Mouse (Mus musculus): ENCODE measurements around the gene Hist1h2ad. TPM values are rescaled to one million over a fixed set of nuclear protein-coding genes. Genes with fewer than 3 reads are reported as not detected.
"Not testable (repeated sequence)": the region's sequence is repeated elsewhere in the genome, so short reads cannot be mapped to it uniquely, and the experiment has no call there.

The Hist1h2ad gene
- polyA plus RNA-seq, 1 experiment from 2014 or later: 1.6 TPM

- H3K36me3 ChIP-seq; H3K4me1 ChIP-seq (replicated peaks); H3K27me3 ChIP-seq; H3K9me3 ChIP-seq (replicated peaks): not testable (repeated sequence)
- Histone ChIP-seq H3K4me2 (peak within 1 kb of the TSS; percentile 77), H3K9ac (peak within 1 kb of the TSS; percentile 53), H3K4me3 (peak within 1 kb of the TSS; percentile 58), H3K27ac (peak within 1 kb of the TSS; percentile 92)
- ATAC-seq (replicated peaks; ENCODE audit: insufficient number of reproducible peaks, insufficient read depth, low FRiP score, low read depth): peak; percentile 91
- under 1% methylated on average over 39 of the region's 42 CpGs for WGBS
Observed at GRCm38 (mm10) chr13:23542999-23543607, 31.1 kb upstream of the Hist1h2ad start, which contains the start of gene Hist1h2bh. Gene Hist1h2bh, minus strand, starts transcription at chr13:23543392.

GRCm38 (mm10) chr13:23543965-23544786 lies 30.0 kb upstream of the Hist1h2ad start, which contains the start of gene Hist1h3f:
Gene Hist1h3f, plus strand, starts transcription at chr13:23544052.
- H3K27ac ChIP-seq: peak within 1 kb of the TSS; percentile 92
- H3K27me3 ChIP-seq: no peaks in the 10 kb centered on the region
- H3K4me2 ChIP-seq: peak within 1 kb of the TSS; percentile 77
- H3K9me3 ChIP-seq (replicated peaks): no peaks in the 10 kb centered on the region
- H3K4me1 ChIP-seq (replicated peaks): peaks cover 5% of the 10 kb centered on the region; the same call in 1 of the 2 replicates
- no peaks in the 10 kb centered on the region for H3K36me3 ChIP-seq
- peak within 1 kb of the TSS; percentile 65 for H3K9ac ChIP-seq
- peak within 1 kb of the TSS; percentile 58 for H3K4me3 ChIP-seq
- 1% methylated on average over 27 of the region's 45 CpGs for WGBS
- peak; percentile 88 for ATAC-seq (replicated peaks; ENCODE audit: insufficient number of reproducible peaks, insufficient read depth, low FRiP score, low read depth)

GRCm38 (mm10) chr13:23544787-23545120 lies 29.4 kb upstream of the Hist1h2ad start:
- Histone ChIP-seq H3K27ac (peak overlapping the region; percentile 92), H3K9ac (0 out of 2 replicates have a peak overlapping the region, but pooled peaks have one; percentile 33), H3K4me3 (peak overlapping the region; percentile 58), H3K4me2 (peak overlapping the region; percentile 77)
- 0% methylated on average over 14 of the region's 14 CpGs for WGBS
- not testable (repeated sequence) for H3K27me3 ChIP-seq; H3K9me3 ChIP-seq (replicated peaks); H3K4me1 ChIP-seq (replicated peaks); H3K36me3 ChIP-seq
- peak; percentile 5; the same call in 1 of the 2 replicates for ATAC-seq (replicated peaks; ENCODE audit: insufficient number of reproducible peaks, insufficient read depth, low FRiP score, low read depth)

- Histone ChIP-seq H3K9ac (no peak overlapping the region), H3K4me2 (no peak overlapping the region), H3K9me3 (replicated peaks) (no peaks in the 10 kb centered on the region), H3K27me3 (no peaks in the 10 kb centered on the region), H3K36me3 (no peaks in the 10 kb centered on the region), H3K4me1 (replicated peaks) (peaks cover 13% of the 10 kb centered on the region), H3K27ac (no peak overlapping the region), H3K4me3 (no peak overlapping the region)
- WGBS: 61% methylated on average over 5 of the region's 5 CpGs
- ATAC-seq (replicated peaks; ENCODE audit: insufficient number of reproducible peaks, insufficient read depth, low FRiP score, low read depth): no peak
Observed at GRCm38 (mm10) chr13:23546694-23547093, 27.5 kb upstream of the Hist1h2ad start.

- WGBS: 6% methylated on average over 3 of the region's 3 CpGs
- no peak for ATAC-seq (replicated peaks; ENCODE audit: insufficient number of reproducible peaks, insufficient read depth, low FRiP score, low read depth)
Observed at GRCm38 (mm10) chr13:23550761-23551145, 23.4 kb upstream of the Hist1h2ad start.

GRCm38 (mm10) chr13:23551146-23551834 lies 22.9 kb upstream of the Hist1h2ad start, which contains the start of gene Hist1h4f:
Gene Hist1h4f, minus strand, starts transcription at chr13:23551648.
- not testable (repeated sequence) for H3K36me3 ChIP-seq; H3K27me3 ChIP-seq; H3K9me3 ChIP-seq (replicated peaks)
- WGBS: under 1% methylated on average over 47 of the region's 47 CpGs
- Histone ChIP-seq H3K9ac (peak within 1 kb of the TSS; percentile 57), H3K4me3 (peak within 1 kb of the TSS; percentile 53), H3K27ac (peak within 1 kb of the TSS; percentile 91), H3K4me2 (peak within 1 kb of the TSS; percentile 75), H3K4me1 (replicated peaks) (peaks cover 18% of the 10 kb centered on the region)
- peak; percentile 84 for ATAC-seq (replicated peaks; ENCODE audit: insufficient number of reproducible peaks, insufficient read depth, low FRiP score, low read depth)

More at GRCm38 (mm10) chr13:23550761-23551145, 23.4 kb upstream of the Hist1h2ad start:
- Histone ChIP-seq H3K4me1 (replicated peaks) (peaks cover 18% of the 10 kb centered on the region), H3K9ac (peak overlapping the region; percentile 57), H3K4me3 (peak overlapping the region; percentile 53), H3K27me3 (no peaks in the 10 kb centered on the region), H3K36me3 (no peaks in the 10 kb centered on the region), H3K27ac (peak overlapping the region; percentile 91), H3K9me3 (replicated peaks) (no peaks in the 10 kb centered on the region), H3K4me2 (peak overlapping the region; percentile 75)

- 44% methylated on average over 8 of the region's 8 CpGs for WGBS
- H3K27me3 ChIP-seq: no peaks in the 10 kb centered on the region
- H3K27ac ChIP-seq: peak overlapping the region; percentile 91
- H3K4me2 ChIP-seq: peak overlapping the region; percentile 75
- no peak for ATAC-seq (replicated peaks; ENCODE audit: insufficient number of reproducible peaks, insufficient read depth, low FRiP score, low read depth)
- peak overlapping the region; percentile 53 for H3K4me3 ChIP-seq
- no peaks in the 10 kb centered on the region for H3K36me3 ChIP-seq
- H3K9me3 ChIP-seq (replicated peaks): no peaks in the 10 kb centered on the region
- peaks cover 21% of the 10 kb centered on the region for H3K4me1 ChIP-seq (replicated peaks)
- no peak overlapping the region for H3K9ac ChIP-seq
Observed at GRCm38 (mm10) chr13:23551931-23552914, 22.0 kb upstream of the Hist1h2ad start.

GRCm38 (mm10) chr13:23552962-23553361 lies 21.2 kb upstream of the Hist1h2ad start, which contains the start of gene Hist1h1d:
Gene Hist1h1d, plus strand, starts transcription at chr13:23553262.
- H3K9ac ChIP-seq: 0 out of 2 replicates have a peak within 1 kb of the TSS, but pooled peaks have one; percentile 86
- H3K4me3 ChIP-seq: no peak within 1 kb of the TSS
- H3K27ac ChIP-seq: peak within 1 kb of the TSS; percentile 97
- ATAC-seq (replicated peaks; ENCODE audit: insufficient number of reproducible peaks, insufficient read depth, low FRiP score, low read depth): no peak
- peaks cover 21% of the 10 kb centered on the region for H3K4me1 ChIP-seq (replicated peaks)
- no peaks in the 10 kb centered on the region for H3K27me3 ChIP-seq
- peak within 1 kb of the TSS; percentile 95 for H3K4me2 ChIP-seq
- no peaks in the 10 kb centered on the region for H3K9me3 ChIP-seq (replicated peaks)
- no peaks in the 10 kb centered on the region for H3K36me3 ChIP-seq

GRCm38 (mm10) chr13:23554393-23554792 lies 19.8 kb upstream of the Hist1h2ad start:
- WGBS: 15% methylated on average over 9 of the region's 9 CpGs
- Histone ChIP-seq H3K4me3 (peak overlapping the region; percentile 59), H3K4me1 (replicated peaks) (peaks cover 21% of the 10 kb centered on the region), H3K27ac (peak overlapping the region; percentile 97), H3K36me3 (no peaks in the 10 kb centered on the region), H3K27me3 (no peaks in the 10 kb centered on the region), H3K9me3 (replicated peaks) (no peaks in the 10 kb centered on the region), H3K4me2 (peak overlapping the region; percentile 95), H3K9ac (peak overlapping the region; percentile 86; the same call in 1 of the 2 replicates)
- no peak for ATAC-seq (replicated peaks; ENCODE audit: insufficient number of reproducible peaks, insufficient read depth, low FRiP score, low read depth)

Measured in heart, embryonic 15.5 days (tissue).